Mouse (Mus musculus): ENCODE measurements around the gene Asb6.

Gene Asb6

GRCm38 (mm10) chr2:30792061-30792460 lies 38.1 kb downstream of the Asb6 start:
- TF ChIP-seq GATA4 (IDR thresholded peaks at IDR 0.05; ENCODE audit: insufficient replicate concordance, low read length), result no peak

- no peak for TF ChIP-seq GATA4 (IDR thresholded peaks at IDR 0.05; ENCODE audit: insufficient replicate concordance, low read length)
These were observed 42.7 kb downstream of the Asb6 start for GRCm38 (mm10) chr2:30787466-30787865.

- TF ChIP-seq GATA4 (IDR thresholded peaks at IDR 0.05; ENCODE audit: insufficient replicate concordance, low read length), result no peak
These were observed 45.8 kb downstream of the Asb6 start for GRCm38 (mm10) chr2:30784078-30784994.

- TF ChIP-seq GATA4 (IDR thresholded peaks at IDR 0.05; ENCODE audit: insufficient replicate concordance, low read length), result no peak
These were observed 46.8 kb downstream of the Asb6 start for GRCm38 (mm10) chr2:30783346-30783745.

- TF ChIP-seq GATA4 (IDR thresholded peaks at IDR 0.05; ENCODE audit: insufficient replicate concordance, low read length), result no peak
These were observed 47.5 kb downstream of the Asb6 start for GRCm38 (mm10) chr2:30782312-30783290.

GRCm38 (mm10) chr2:30779241-30779640 lies 50.9 kb downstream of the Asb6 start:
- no peak for TF ChIP-seq GATA4 (IDR thresholded peaks at IDR 0.05; ENCODE audit: insufficient replicate concordance, low read length)

GRCm38 (mm10) chr2:30778235-30778634 lies 51.9 kb downstream of the Asb6 start:
- TF ChIP-seq GATA4 (IDR thresholded peaks at IDR 0.05; ENCODE audit: insufficient replicate concordance, low read length), result no peak

GRCm38 (mm10) chr2:30777266-30777665 lies 52.9 kb downstream of the Asb6 start:
- TF ChIP-seq GATA4 (IDR thresholded peaks at IDR 0.05; ENCODE audit: insufficient replicate concordance, low read length), result no peak

GRCm38 (mm10) chr2:30775955-30776354 lies 54.2 kb downstream of the Asb6 start:
- TF ChIP-seq GATA4 (IDR thresholded peaks at IDR 0.05; ENCODE audit: insufficient replicate concordance, low read length), result no peak

- TF ChIP-seq GATA4 (IDR thresholded peaks at IDR 0.05; ENCODE audit: insufficient replicate concordance, low read length), result no peak
These were observed 56.7 kb downstream of the Asb6 start for GRCm38 (mm10) chr2:30773313-30774005.
